19 mouse cellular contexts compared by ENCODE assay signal in the genomic region with DNA sequence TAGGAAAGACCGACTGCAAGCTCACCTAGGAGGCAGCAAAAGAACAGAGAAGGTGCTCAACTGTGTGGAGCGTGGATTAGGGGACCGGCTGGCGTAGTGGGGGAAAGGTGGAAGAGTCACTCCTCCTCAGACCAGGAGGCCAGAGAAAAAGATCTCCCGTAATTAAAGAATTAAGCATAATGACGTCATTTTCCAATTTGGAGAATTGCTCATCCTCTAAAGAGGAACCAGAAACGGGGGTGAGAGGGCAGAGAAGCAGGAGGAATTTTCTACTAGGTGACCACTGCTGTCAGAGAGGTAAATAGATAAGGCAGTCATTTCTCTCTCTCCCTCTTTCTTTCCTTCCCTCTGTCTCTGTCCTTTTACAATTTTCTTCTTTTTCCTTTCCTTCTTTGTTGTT.
DNase-seq lines count a peak whose midpoint lies in the region; ATAC-seq and TF ChIP-seq lines count a peak whose summit lies in the region.
"Had no signal": no experiment of that assay in that cellular context is flagged by ENCODE, and none has a peak within 500 bp of the region (broad histone marks: within the 10 kb centered on the region; RNA-seq: fewer than 3 reads in every experiment).

No protein-coding gene starts in this region.

- no peak for TF ChIP-seq CTCF in CH12.LX (conservative IDR thresholded peaks at IDR 0.05 in 1 of 2, IDR thresholded peaks at IDR 0.05 in 1 of 2; ENCODE audit: low read depth in 2 of 2, low read length in 2 of 2)

- peaks cover 2% of the 10 kb centered on the region for H3K9me3 ChIP-seq in CH12.LX (replicated peaks; ENCODE audit: low read length)

- dilution Hi-C loops in CH12.LX (cut with MboI; ENCODE audit: extremely low pct_ligation_motif_present, extremely low pct_unique_long_range_greater_than_20kb, low sequenced_read_pairs), result no loop called here

- H3K4me3 ChIP-seq in CH12.LX (replicated peaks in 1 of 3; ENCODE audit: low read depth in 2 of 3, low read length in 2 of 3, poor library complexity in 1 of 3), result no peak overlapping the region

- H3K4me2 ChIP-seq in CH12.LX (ENCODE audit: insufficient read depth, low read depth, poor library complexity, severe bottlenecking), result no peak overlapping the region

- ATAC-seq in activated CD4-positive, CD25-positive, alpha-beta regulatory T cell, adult 4 months, result no peak
- ATAC-seq: CD4-positive, CD25-positive, alpha-beta regulatory T cell, adult 4 months; Patski had no signal

- no peaks in the 10 kb centered on the region for H3K79me2 ChIP-seq in CH12.LX (replicated peaks; ENCODE audit: control insufficient read depth, extremely low read depth, insufficient read depth, poor library complexity, severe bottlenecking)

- no peak overlapping the region for H3K9ac ChIP-seq in CH12.LX (ENCODE audit: insufficient read depth, low read depth)

- TF ChIP-seq EP300 in CH12.LX (IDR thresholded peaks at IDR 0.05; ENCODE audit: low read length), result no peak

- no peaks in the 10 kb centered on the region for H3K27me3 ChIP-seq in CH12.LX (replicated peaks)

- in situ Hi-C loops in CH12.LX (cut with MboI; ENCODE audit: low pct_ligation_motif_present, low pct_unique_long_range_greater_than_20kb, low sequenced_read_pairs), result no loop called here

- no peak for TF ChIP-seq RAD21 in CH12.LX (IDR thresholded peaks at IDR 0.05; ENCODE audit: low read depth, low read length)

- DNase-seq in testis, postnatal 14 days (ENCODE audit: low spot score), result peak; percentile 1
- DNase-seq in testis, postnatal 10 days (ENCODE audit: low spot score), result no peak
- DNase-seq in CH12.LX (ENCODE audit: extremely low read depth), result no peak
- DNase-seq: adrenal gland, adult 2 months; adrenal gland, adult 8-10 months; adrenal gland, postnatal 10 days; adrenal gland, postnatal 14 days; adrenal gland, postnatal 25 days; adrenal gland, postnatal 36 days; B cell, adult 2 months; cerebellum, adult 11 months; cerebellum, adult 11-12 months; cerebellum, adult 18-20 months; cerebellum, adult 2 months; cerebellum, adult 8-10 months had no signal

- TF ChIP-seq POLR2A in CH12.LX (IDR thresholded peaks at IDR 0.05; ENCODE audit: low read depth, low read length), result no peak

- peaks cover 9 to 22% of the 10 kb centered on the region in 2 experiments for H3K4me1 ChIP-seq in CH12.LX (ENCODE audit: control insufficient read depth in 1 of 2, insufficient read depth in 2 of 2)

- no peak overlapping the region for H3K27ac ChIP-seq in CH12.LX (ENCODE audit: insufficient read depth, low read depth)

- H3K36me3 ChIP-seq in CH12.LX (replicated peaks in 1 of 2; ENCODE audit: control insufficient read depth in 1 of 2, insufficient read depth in 1 of 2, low read length in 1 of 2), result no peaks in the 10 kb centered on the region
- H3K36me3 ChIP-seq: G1E had no signal

TF ChIP-seq in CH12.LX, 34 proteins besides CTCF, POLR2A, EP300 and RAD21:
- TF ChIP-seq SMC3 (IDR thresholded peaks at IDR 0.05; ENCODE audit: low read depth, low read length) (no peak), ZKSCAN1 (IDR thresholded peaks at IDR 0.05; ENCODE audit: borderline replicate concordance, low read depth, low read length) (no peak), NRF1 (IDR thresholded peaks at IDR 0.05; ENCODE audit: low read depth, low read length) (no peak), JUN (IDR thresholded peaks at IDR 0.05; ENCODE audit: insufficient read depth, low read depth, low read length) (peak; percentile 62), USF1 (IDR thresholded peaks at IDR 0.05; ENCODE audit: low read depth, low read length) (no peak), USF2 (conservative IDR thresholded peaks at IDR 0.05; ENCODE audit: low read depth, low read length) (no peak), RCOR1 (conservative IDR thresholded peaks at IDR 0.05; ENCODE audit: low read depth, low read length) (no peak), MEF2A (IDR thresholded peaks at IDR 0.05; ENCODE audit: borderline replicate concordance, low read depth, low read length) (peak; percentile 76), KAT2A (IDR thresholded peaks at IDR 0.05; ENCODE audit: insufficient replicate concordance, low read length) (no peak), SIN3A (IDR thresholded peaks at IDR 0.05; ENCODE audit: low read length) (no peak), JUND (conservative IDR thresholded peaks at IDR 0.05; ENCODE audit: low read depth, low read length) (0 out of 2 replicates have a peak, but pooled peaks have one; percentile 21), MYC (IDR thresholded peaks at IDR 0.05; ENCODE audit: low read depth, low read length) (no peak), MAX (IDR thresholded peaks at IDR 0.05; ENCODE audit: low read length) (no peak)
